In the genomic region with DNA sequence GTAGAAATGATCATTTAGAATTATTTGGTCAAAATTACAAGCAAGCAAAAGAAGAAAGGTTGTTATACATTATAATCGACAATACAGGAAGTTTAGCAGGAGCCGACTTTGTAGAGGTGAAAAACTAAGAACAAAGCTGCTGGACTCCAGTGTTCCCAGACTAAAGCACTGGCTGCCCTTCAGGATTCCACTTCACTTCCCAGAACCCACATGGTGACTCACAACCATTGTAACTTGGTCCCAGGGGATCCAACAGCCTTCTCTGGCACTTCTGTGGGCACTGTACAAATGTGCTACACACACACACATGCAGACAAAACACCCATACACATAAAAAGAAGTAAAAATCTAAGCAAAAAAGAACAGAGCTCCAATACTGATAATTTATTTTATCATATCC, we compare ENCODE assay signal across 6 mouse cellular contexts.
"Had no signal": no experiment of that assay in that cellular context is flagged by ENCODE, and none has a peak within 500 bp of the region (broad histone marks: within the 10 kb centered on the region; RNA-seq: fewer than 3 reads in every experiment).

No protein-coding gene starts in this region.

- DNase-seq: lung, adult 2 months; lung, postnatal 36 days; right cerebral cortex, postnatal 4 days; spleen, adult 18-20 months; thymus, adult 2 months; thymus, postnatal 25 days had no signal
